Comparison of ENCODE assay signal across 8 mouse cellular contexts in the genomic region with DNA sequence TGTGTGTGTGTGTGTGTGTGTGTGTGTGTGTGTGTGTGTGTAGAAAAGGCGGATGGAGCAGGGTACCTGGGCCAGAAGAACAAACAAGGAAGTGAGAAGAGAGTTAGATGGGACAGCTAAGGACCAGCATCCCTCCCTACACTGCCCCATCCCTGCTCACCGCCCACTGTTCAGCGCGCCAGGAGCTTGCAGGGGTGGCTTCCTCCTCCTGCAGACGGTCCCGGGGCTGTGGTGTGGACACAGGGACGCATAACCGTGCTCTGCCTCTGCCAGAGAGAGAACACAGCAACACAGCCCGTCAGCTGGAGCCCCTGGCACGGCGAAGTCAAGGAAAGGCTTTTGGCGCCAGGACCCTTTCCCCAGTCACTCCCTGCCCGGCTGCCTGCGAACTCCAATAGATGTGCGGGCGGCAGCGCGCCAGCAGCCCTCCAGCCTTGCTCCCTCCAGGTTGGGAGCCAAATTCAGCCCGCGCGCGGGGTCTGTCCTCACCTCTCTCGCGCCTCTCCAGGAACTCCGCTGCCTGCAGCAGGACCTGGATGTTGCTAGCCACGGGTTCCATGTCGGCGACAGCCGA. TPM values are rescaled to one million over a fixed set of nuclear protein-coding genes. Genes with fewer than 3 reads are reported as not detected.
DNase-seq lines count a peak whose midpoint lies in the region; ATAC-seq and TF ChIP-seq lines count a peak whose summit lies in the region.

No protein-coding gene starts in this region.

- peak overlapping the region; percentile 79 for H3ac ChIP-seq in C2C12 (ENCODE audit: control insufficient read depth, insufficient read length, low read depth)

- 3% methylated on average over 29 of the region's 29 CpGs for WGBS in heart, embryonic 11.5 days (ENCODE audit: insufficient replicate concordance)
- under 1% methylated on average over 28 of the region's 29 CpGs for WGBS in lung, embryonic 16.5 days

- H3K36me3 ChIP-seq in heart, embryonic 11.5 days (ENCODE audit: control insufficient read depth, insufficient read depth, low read length): peaks cover 13% of the 10 kb centered on the region
- peaks cover 17% of the 10 kb centered on the region for H3K36me3 ChIP-seq in C2C12 (ENCODE audit: control insufficient read depth, insufficient read depth)
- peaks cover 11% of the 10 kb centered on the region for H3K36me3 ChIP-seq in lung, embryonic 16.5 days (ENCODE audit: control insufficient read depth, insufficient read depth, low read length)
- peaks cover 6% of the 10 kb centered on the region; the same call in 1 of the 2 replicates for H3K36me3 ChIP-seq in splenic B cell, adult 2 months (ENCODE audit: control insufficient read depth, insufficient read depth, low read length, poor library complexity, severe bottlenecking)

- H3K79me2 ChIP-seq in C2C12 (ENCODE audit: control insufficient read depth, insufficient read depth): peaks cover 21% of the 10 kb centered on the region

- H3K9ac ChIP-seq in heart, embryonic 11.5 days (ENCODE audit: low read depth, low read length): peak overlapping the region; percentile 84
- H3K9ac ChIP-seq in lung, embryonic 16.5 days (ENCODE audit: low read length): peak overlapping the region; percentile 76

- TF ChIP-seq CTCF in C2C12 (IDR thresholded peaks at IDR 0.05; ENCODE audit: control insufficient read depth, insufficient read depth, insufficient read length): no peak

- intact Hi-C loops in heart, postnatal 14 days (cut with DNase I): loop anchor here (5.0 kb wide), 1 partner anchor 63 kb away; no protein-coding TSS in a partner anchor

- H3K4me2 ChIP-seq in heart, embryonic 11.5 days: peak overlapping the region; percentile 94
- H3K4me2 ChIP-seq in lung, embryonic 16.5 days (ENCODE audit: low read depth, low read length): peak overlapping the region; percentile 74

- peak overlapping the region; percentile 89 for H3K27ac ChIP-seq in heart, embryonic 11.5 days (ENCODE audit: low read depth, low read length)
- H3K27ac ChIP-seq in lung, embryonic 16.5 days (ENCODE audit: low read length): peak overlapping the region; percentile 80

- peaks cover 19% of the 10 kb centered on the region for H3K4me1 ChIP-seq in heart, embryonic 11.5 days (ENCODE audit: control insufficient read depth, insufficient read depth, low read length)
- peaks cover 32% of the 10 kb centered on the region for H3K4me1 ChIP-seq in lung, embryonic 16.5 days (replicated peaks; ENCODE audit: control insufficient read depth, insufficient read depth, low read length)

- no peak for DNase-seq in heart, adult 18-20 months
- DNase-seq in cerebellum, postnatal 14 days: peak; percentile 64 to 73
- peak; percentile 44 to 45 for DNase-seq in heart, postnatal 14 days
- DNase-seq in splenic B cell, adult 2 months (ENCODE audit: low read depth, low spot score): peak; percentile 50
- no peak for DNase-seq in embryo, embryonic 10.5 days (ENCODE audit: low spot score)

- H3K4me3 ChIP-seq in heart, embryonic 11.5 days (ENCODE audit: low read depth, low read length): peak overlapping the region; percentile 70
- H3K4me3 ChIP-seq in C2C12 (ENCODE audit: insufficient read depth, poor library complexity, severe bottlenecking): peak overlapping the region; percentile 46
- peak overlapping the region; percentile 66 for H3K4me3 ChIP-seq in lung, embryonic 16.5 days (ENCODE audit: low read length)

- H3K27me3 ChIP-seq in heart, embryonic 11.5 days (ENCODE audit: control insufficient read depth, insufficient read depth, low read length): peaks cover 6% of the 10 kb centered on the region
- no peaks in the 10 kb centered on the region for H3K27me3 ChIP-seq in C2C12 (ENCODE audit: control insufficient read depth, insufficient read depth, insufficient read length)
- no peaks in the 10 kb centered on the region for H3K27me3 ChIP-seq in lung, embryonic 16.5 days (ENCODE audit: control insufficient read depth, insufficient read depth, low read depth, low read length)
- H3K27me3 ChIP-seq in splenic B cell, adult 2 months (ENCODE audit: control insufficient read depth, insufficient read depth, low read length, poor library complexity, severe bottlenecking): no peaks in the 10 kb centered on the region

- no peaks in the 10 kb centered on the region for H3K9me3 ChIP-seq in heart, embryonic 11.5 days (replicated peaks; ENCODE audit: control insufficient read depth, low read length)
- H3K9me3 ChIP-seq in lung, embryonic 16.5 days (ENCODE audit: control insufficient read depth, low read length): no peaks in the 10 kb centered on the region

- ATAC-seq in heart, embryonic 11.5 days (replicated peaks; ENCODE audit: insufficient number of reproducible peaks, low FRiP score, low TSS enrichment): 0 out of 2 replicates have a peak, but pooled peaks have one; percentile 18
- ATAC-seq in lung, embryonic 16.5 days (ENCODE audit: low read depth): peak; percentile 29

- H3K79me3 ChIP-seq in C2C12 (ENCODE audit: low read depth): peaks cover 5% of the 10 kb centered on the region

TF ChIP-seq in C2C12, 6 proteins besides CTCF, POLR2A, EP300 and RAD21:
- no peak for TF ChIP-seq MYOD1 (IDR thresholded peaks at IDR 0.05; ENCODE audit: control insufficient read depth, insufficient read length, low read depth)
- no peak for TF ChIP-seq USF1 (IDR thresholded peaks at IDR 0.05; ENCODE audit: low read depth)
- TF ChIP-seq FOSL1 (IDR thresholded peaks at IDR 0.05; ENCODE audit: insufficient read depth, low read length, poor library complexity, severe bottlenecking): no peak
- no peak for TF ChIP-seq MYOG (IDR thresholded peaks at IDR 0.05; ENCODE audit: control insufficient read depth, extremely low read depth, insufficient read length)
- TF ChIP-seq MAX (IDR thresholded peaks at IDR 0.05): no peak
- no peak for TF ChIP-seq CEBPB (IDR thresholded peaks at IDR 0.05; ENCODE audit: low read depth)

RNA-seq across cellular contexts. Expression of gene Mxd3, which starts 0.4 kb away (rescaled TPM):
- 17.6 and 18.0 TPM in 2 replicates for polyA plus RNA-seq in heart, embryonic 11.5 days (2014; fragmentation: Nextera tagmentation; extraction: Ambion mirVana)
- under 1 TPM; 0.21 to 0.37 TPM for total RNA-seq in heart, adult 18-20 months (2021)
- polyA plus RNA-seq in C2C12 (2012; fragmentation: generic; extraction: Trizol): 49.8 TPM
- total RNA-seq in heart, postnatal 14 days (2021): 1 to 10 TPM; 2.2 to 3.0 TPM
- polyA plus RNA-seq in lung, embryonic 16.5 days (2015; fragmentation: Nextera tagmentation; extraction: Ambion mirVana): 44.0 and 46.4 TPM in 2 replicates

RNA-seq across cellular contexts. Expression of gene Rab24, which starts 7.5 kb away (rescaled TPM):
- 56.3 and 64.3 TPM in 2 replicates for polyA plus RNA-seq in heart, embryonic 11.5 days (2014; fragmentation: Nextera tagmentation; extraction: Ambion mirVana)
- 10 to 100 TPM; 35.2 to 38.0 TPM for total RNA-seq in heart, adult 18-20 months (2021)
- polyA plus RNA-seq in C2C12 (2012; fragmentation: generic; extraction: Trizol): 54.3 TPM
- 10 to 100 TPM; 31.4 to 34.3 TPM for total RNA-seq in heart, postnatal 14 days (2021)
- 76.9 and 84.3 TPM in 2 replicates for polyA plus RNA-seq in lung, embryonic 16.5 days (2015; fragmentation: Nextera tagmentation; extraction: Ambion mirVana)

RNA-seq across cellular contexts. Expression of gene Prelid1, which starts 8.9 kb away (rescaled TPM):
- 428 and 447 TPM in 2 replicates for polyA plus RNA-seq in heart, embryonic 11.5 days (2014; fragmentation: Nextera tagmentation; extraction: Ambion mirVana)
- total RNA-seq in heart, adult 18-20 months (2021): 10 to 100 TPM; 40.4 to 47.3 TPM
- 499 TPM for polyA plus RNA-seq in C2C12 (2012; fragmentation: generic; extraction: Trizol)
- total RNA-seq in heart, postnatal 14 days (2021): 10 to 100 TPM; 73.8 to 90.0 TPM
- polyA plus RNA-seq in lung, embryonic 16.5 days (2015; fragmentation: Nextera tagmentation; extraction: Ambion mirVana): 466 and 483 TPM in 2 replicates

RNA-seq across cellular contexts. Expression of gene Lman2, which starts 33.4 kb away (rescaled TPM):
- 72.5 and 90.8 TPM in 2 replicates for polyA plus RNA-seq in heart, embryonic 11.5 days (2014; fragmentation: Nextera tagmentation; extraction: Ambion mirVana)
- 10 to 100 TPM; 46.7 to 51.6 TPM for total RNA-seq in heart, adult 18-20 months (2021)
- 81.4 TPM for polyA plus RNA-seq in C2C12 (2012; fragmentation: generic; extraction: Trizol)
- 10 to 100 TPM; 46.0 to 49.9 TPM for total RNA-seq in heart, postnatal 14 days (2021)
- 101 and 103 TPM in 2 replicates for polyA plus RNA-seq in lung, embryonic 16.5 days (2015; fragmentation: Nextera tagmentation; extraction: Ambion mirVana)

RNA-seq across cellular contexts. Expression of gene Rgs14, which starts 40.3 kb away (rescaled TPM):
- 0.15 and 0.31 TPM in 2 replicates for polyA plus RNA-seq in heart, embryonic 11.5 days (2014; fragmentation: Nextera tagmentation; extraction: Ambion mirVana)
- total RNA-seq in heart, adult 18-20 months (2021): 1 to 10 TPM in 1 of 2 experiments, under 1 TPM in 1; 0.57 to 1.5 TPM
- polyA plus RNA-seq in C2C12 (2012; fragmentation: generic; extraction: Trizol): 0.08 TPM
- 1 to 10 TPM in 1 of 2 experiments, under 1 TPM in 1; 0.65 to 1.6 TPM for total RNA-seq in heart, postnatal 14 days (2021)
- polyA plus RNA-seq in lung, embryonic 16.5 days (2015; fragmentation: Nextera tagmentation; extraction: Ambion mirVana): 1.4 and 2.1 TPM in 2 replicates

Comparison
In these comparisons a context has a peak if more than half of its experiments do, and no peak if none do; other contexts are left out.
1. DNase-seq: peak in cerebellum, postnatal 14 days (2 of 2), heart, postnatal 14 days (2 of 2) and splenic B cell, adult 2 months (single experiment); none in heart, adult 18-20 months (0 of 2) and embryo, embryonic 10.5 days (single experiment).
2. Peak in every context shown above with its lines, with median percentiles within 50 percentile points of each other: H3K4me3 ChIP-seq.